Mouse (Mus musculus): Measurements from ENCODE around the gene Hoxc11.

Hoxc11 gene

DNA sequence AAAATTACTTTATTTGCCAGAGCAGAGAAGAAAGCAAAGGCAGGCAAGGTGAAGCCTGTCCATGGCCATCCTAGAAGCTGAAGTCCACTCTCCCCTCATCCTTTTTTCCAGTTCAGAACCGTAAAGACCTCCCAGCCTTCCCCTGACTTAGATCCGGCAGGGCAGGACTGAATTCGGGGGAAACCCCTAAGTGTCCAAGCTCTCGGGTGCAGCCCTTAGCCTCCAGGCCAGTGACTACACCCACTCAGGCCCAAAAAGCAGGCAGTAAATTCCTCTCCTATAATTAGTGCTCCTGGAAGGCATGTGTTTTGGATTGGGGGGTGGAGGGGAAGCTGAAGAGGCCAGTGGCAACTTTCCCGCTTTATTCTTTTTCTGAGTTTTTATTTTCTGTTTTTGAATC lies 51.6 kb downstream of the Hoxc11 start:
- DNase-seq (ENCODE audit: low spot score): no peak

GRCm38 (mm10) chr15:103006326-103006725 lies 52.1 kb downstream of the Hoxc11 start:
- DNase-seq (ENCODE audit: low spot score): no peak

Data from c-Kit-positive CD71-positive TER-119-positive erythroid progenitor cells, embryonic 14.5 days (primary cell).